Mouse (Mus musculus) cerebellum, postnatal 25 days (tissue): ENCODE results near the gene Gm11096.

Source experiments
- DNase-seq, 2 experiments: peaks; one replicate each; pipeline ENCODE4 v3.0.0; 2021; ENCODE audit warnings: mixed read lengths in 2 of 2

Gm11096 gene

DNA sequence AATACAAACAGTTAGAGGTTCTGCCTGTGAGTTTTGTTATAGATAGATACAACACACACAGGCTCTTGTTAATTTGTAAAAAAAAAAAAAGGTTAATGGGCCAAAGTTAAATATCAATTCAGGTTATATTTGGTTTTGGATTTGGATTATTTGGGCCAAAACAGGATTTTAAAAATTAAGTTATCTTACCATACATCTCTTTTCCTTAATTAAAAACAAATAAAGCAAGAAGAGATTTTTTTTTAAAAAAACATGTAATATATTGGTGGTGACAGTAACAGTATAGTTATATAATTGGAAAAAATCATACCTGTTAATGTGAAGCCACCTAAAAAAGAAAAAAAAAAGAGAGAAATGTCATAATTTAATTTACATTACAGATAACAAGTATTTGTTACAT lies at the start of gene Gm11096:
Gm11096 (plus strand) TSS at position 301 of the 400 bp plus-strand sequence.
- no peak for DNase-seq

- no peak for DNase-seq
Observed at GRCm38 (mm10) chr17:81393040-81393439, 48.5 kb upstream of the Gm11096 start.

DNA sequence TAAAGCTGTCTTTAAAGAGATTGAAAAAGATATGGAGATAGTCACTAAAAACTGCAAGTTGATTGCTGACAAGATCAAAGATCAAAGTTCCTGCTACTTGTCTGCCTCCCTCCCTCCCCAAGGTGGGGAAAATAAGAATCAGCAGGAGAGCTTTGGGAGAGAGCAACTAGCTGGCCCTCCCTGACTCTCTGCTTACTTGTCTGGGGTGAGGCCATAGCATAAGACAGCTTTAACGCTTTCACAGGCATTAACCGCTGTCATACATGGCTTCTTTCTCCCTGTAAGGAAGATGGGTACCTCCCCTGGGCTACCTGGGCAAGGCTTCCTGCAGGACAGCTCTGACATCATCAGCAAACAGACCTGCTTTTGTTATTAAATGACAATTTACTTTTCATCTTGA lies 47.4 kb upstream of the Gm11096 start:
- DNase-seq, result no peak

GRCm38 (mm10) chr17:81397434-81397833 lies 44.1 kb upstream of the Gm11096 start:
- DNase-seq, result no peak

GRCm38 (mm10) chr17:81400377-81400776 lies 41.2 kb upstream of the Gm11096 start:
- DNase-seq, result no peak

- DNase-seq, result peak; percentile 62 to 71
Observed at GRCm38 (mm10) chr17:81402636-81403035, 38.9 kb upstream of the Gm11096 start.

- DNase-seq, result peak; percentile 15 to 28
Observed at GRCm38 (mm10) chr17:81403121-81403520, 38.4 kb upstream of the Gm11096 start.

- no peak for DNase-seq
Observed at GRCm38 (mm10) chr17:81404225-81404624, 37.3 kb upstream of the Gm11096 start.

DNA sequence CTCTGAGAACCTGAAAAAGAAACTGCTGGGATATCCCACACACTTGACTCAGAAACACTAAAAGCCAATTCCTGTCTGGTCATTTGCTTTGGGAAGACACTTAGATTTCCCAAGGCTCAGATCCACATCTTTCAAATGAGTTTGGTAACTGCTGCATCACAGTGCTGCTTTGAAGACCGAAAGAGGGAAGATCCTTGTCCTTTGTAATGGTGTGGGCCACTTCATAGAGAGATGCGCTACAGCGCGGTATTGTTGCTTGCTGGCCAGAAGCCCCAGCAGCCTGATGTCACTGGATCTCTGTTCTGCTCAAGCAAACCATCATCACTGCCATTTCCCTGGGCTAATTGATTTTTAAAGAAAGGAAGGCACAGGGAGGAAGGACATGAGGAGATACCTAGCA lies 28.8 kb upstream of the Gm11096 start:
- no peak for DNase-seq

- peak in 1 of 2 experiments; percentile 39 for DNase-seq
Observed at GRCm38 (mm10) chr17:81416361-81417114, 25.0 kb upstream of the Gm11096 start.

DNA sequence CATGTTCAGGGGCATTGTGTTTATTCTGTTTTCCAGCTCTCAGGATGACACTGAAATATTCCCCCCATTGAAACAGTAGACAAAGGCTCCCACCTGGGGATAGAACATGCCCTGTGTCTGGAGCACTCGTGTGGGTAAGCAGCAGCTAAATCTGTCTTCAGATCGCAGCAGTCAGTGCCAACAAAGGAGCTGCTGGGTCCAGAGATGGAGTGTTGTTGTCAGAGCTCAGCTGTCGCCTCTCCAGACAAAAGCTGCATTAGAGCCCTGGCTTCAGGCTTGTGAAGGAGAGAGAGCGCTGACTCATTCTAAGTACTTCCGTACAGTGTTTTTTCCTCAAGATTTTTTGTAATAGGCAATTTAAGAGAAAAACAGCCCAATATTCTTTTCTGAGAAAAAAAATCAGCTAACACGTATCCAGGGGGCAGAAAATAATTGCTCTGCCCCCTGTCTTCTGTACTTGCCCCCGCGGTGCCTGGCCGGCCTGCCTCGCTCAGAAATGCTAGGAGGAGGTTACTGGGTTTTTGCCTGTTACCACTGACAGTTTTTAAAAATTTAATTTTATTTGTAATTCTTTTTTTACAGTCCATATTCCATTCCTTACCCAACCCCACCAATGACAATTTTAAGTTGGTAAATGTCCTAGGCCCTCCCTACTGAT lies 21.6 kb upstream of the Gm11096 start:
- DNase-seq, result peak; percentile 35 to 45

DNA sequence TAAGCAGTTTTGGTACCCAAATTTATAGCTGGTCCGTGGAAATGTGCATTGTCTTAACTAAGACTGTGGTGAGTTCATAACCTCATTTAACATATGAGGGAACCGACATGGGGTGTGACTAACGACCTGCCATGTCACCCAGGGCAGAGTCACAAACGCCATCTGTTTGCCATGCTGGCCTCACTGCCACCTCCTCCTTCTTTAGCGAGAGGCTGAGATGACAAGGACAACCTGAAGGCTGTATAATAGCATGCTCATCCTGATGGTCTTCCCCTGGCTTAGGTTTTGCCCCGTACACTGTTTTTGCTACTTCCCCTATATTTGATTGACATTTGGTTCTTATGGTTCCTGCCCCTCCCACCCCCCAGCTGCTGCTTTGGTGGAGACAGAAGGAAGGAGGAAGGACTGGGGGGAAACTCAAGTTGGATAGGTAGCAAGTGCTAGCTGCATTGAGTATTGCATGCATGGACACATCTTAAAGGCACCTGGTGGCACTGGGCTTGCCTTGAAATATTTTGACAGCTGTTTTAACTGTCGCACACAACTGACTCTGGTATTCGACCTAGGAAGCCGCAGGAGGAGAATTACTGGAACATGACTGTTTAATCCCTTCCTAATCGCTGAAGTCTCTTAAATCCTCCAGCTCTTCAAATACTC lies 17.2 kb upstream of the Gm11096 start:
- peak; percentile 56 to 65 for DNase-seq

- DNase-seq, result no peak
Observed at GRCm38 (mm10) chr17:81427245-81427644, 14.3 kb upstream of the Gm11096 start.

DNA sequence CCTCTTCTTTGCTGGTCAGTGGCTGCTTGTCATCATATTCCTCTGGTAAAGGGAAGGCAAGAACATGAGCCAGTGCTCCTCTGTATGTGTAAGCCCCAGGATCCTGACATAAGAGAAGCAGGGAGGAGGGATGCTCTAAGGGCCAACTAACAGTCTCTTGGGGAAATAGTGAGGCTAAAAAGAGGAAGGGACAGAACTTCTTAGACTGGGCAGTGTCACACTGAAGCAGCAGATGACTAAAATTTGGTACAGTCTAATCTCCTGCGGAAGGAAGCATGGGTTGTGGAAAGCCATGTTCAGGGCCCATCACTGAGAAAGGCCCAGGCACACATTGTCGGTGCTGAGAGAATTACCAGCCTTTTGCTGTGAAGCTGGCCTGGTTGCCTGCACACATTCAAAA lies 8.8 kb upstream of the Gm11096 start:
- no peak for DNase-seq

DNA sequence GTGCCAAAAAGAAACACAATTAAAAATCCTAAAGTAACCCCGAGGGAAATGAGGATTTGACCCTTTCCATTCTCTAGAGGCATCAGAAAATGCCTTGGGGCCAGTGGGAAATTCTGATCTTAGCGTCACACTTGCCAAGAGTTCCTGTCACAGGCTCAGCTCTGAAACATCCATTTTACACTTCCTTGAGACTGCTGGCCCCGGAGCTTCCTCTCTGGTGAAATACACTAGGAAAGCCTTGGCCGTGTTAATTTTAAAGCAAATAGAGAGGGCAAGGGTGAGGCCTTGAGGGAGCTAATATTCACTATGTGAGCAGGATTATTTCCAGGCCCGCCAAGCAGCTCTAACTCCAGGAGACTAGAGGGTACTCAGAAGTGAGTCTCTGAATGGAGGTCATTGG lies 8.4 kb upstream of the Gm11096 start:
- DNase-seq, result no peak

DNA sequence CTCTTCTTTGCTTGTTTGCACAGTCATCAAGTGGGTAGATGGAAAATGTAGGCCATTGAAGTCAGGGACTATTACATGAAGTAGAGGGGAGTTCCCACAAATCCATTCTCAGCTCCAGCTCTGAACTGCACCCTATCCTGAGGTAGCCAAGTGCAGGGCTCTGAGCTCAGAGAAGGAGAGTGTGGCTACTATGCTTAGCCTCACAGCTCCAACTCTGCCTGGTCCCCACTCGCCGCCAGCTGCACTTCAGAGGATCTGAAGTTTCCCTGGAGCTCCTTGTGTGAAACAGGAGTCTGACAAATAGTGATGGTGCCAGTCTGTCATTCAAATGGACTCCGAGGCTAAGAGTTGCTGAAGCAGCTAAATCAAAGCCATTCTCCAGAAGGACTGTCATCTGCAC lies 13.7 kb downstream of the Gm11096 start:
- DNase-seq, result no peak

DNA sequence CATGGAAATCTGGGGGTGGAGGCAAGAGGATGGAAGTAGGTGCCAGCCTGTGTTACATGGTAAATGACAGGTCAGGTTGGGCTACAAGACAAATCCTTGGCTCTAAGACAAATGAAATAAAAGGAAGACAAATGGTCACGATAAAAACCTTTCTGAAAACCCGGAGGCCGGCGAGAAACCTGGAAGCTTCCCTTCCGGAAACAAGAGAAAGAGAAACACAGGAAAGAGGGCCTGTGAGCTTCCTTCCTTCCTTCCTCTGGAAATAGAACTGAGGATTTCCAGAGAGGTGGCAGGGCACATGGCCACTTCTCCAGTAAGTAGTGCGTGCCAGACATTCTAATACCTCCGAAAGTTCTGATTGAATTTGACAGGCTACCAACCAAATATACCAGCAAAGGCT lies 14.4 kb downstream of the Gm11096 start:
- no peak for DNase-seq

DNA sequence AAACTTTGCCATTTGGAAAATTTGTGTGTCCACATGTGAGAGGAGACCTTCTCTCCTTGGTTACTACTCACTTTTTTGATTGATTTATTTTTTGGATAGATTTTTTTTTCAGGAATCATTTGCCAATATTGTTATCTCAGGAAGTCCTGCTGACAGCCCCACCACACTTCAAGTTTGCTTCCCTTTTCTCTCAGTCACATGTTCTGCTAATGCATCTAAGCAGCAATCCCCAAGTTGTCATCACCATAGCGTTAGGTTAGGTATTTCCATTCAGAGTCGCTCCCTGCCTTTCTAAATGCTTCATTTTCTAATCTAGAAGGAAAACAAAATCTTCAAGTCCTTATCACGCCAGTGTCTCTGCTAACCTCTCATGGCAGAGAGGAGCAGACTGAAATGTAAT lies 17.8 kb downstream of the Gm11096 start:
- DNase-seq, result no peak

DNA sequence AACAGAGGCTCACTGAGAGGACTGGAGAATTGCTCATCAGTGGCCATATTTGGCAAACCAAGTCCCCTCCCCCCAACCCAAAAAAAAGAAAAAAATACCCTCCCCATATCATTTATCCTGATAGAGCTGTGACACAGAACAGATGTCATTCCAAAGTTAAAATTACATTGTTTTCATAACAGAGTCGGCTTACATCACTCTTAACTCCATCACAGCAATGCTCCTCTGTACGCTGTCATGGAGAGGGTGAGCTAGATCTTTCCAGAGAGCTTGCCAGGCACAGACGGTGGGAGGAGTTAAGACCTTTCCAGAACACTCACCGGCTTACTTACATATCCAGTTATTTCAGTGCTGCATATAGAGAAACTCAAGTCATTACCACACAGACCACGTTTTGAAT lies 27.4 kb downstream of the Gm11096 start:
- peak in 1 of 2 experiments; percentile 22 for DNase-seq

- peak in 1 of 2 experiments; percentile 40 for DNase-seq
Observed at GRCm38 (mm10) chr17:81473363-81473762, 31.8 kb downstream of the Gm11096 start.

DNA sequence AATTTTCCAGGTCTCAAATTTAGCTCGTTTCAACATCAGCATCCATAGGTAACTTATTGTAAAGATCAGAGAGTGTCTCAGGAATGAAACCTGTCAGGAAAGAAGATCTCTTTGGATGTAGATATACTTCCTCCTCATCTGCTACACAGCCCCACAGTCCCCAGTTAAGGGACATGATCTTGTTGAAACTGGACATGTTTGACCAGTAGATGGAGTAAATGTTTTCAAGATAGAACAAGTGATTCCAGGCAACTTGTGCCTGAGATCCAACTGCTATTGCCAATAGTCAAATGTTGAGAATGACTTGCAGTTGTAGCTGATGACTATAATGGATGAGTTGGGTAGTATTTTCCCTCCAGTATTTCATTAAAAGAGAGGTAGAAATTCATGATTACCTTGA lies 35.9 kb downstream of the Gm11096 start:
- DNase-seq, result no peak

GRCm38 (mm10) chr17:81479807-81480206 lies 38.2 kb downstream of the Gm11096 start:
- no peak for DNase-seq

DNA sequence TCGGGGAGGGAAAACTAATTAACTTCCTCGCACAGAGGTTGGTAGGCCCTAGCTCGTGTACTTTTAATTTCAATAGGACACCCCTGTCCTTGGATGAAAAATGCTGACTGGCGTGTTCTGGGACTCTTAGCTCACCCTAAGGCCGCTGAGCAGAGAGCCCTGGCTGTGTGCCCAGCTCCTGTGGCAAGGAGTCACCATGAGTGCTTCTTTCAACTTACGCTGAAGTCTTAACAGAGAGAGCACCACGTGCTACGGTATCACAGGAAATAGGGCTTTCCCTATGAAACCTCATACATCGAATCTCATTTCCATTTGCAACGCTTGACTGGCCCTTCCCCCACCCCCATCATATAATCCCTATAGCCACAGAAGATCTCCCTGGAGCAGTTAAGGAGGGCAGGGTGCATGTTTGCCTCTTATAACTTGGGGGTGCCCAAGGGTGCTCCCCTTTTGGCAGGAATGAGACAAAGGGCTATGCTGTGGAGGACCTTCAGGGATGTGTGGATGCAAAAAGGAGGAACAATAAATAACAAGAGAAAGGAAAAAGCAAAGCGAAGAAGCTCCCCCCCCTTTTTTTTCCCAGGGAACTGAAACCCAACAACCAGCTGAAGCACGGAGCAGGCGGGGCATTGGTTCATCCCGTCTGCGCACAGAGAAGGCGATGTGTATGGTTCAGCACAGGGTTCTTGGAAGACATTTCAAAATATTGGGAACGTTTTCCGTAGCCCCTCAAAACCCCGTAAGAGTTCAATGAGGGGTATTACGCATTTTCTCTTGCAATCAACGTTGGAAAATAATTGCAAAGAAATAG lies 39.0 kb downstream of the Gm11096 start:
- peak; percentile 57 to 76 for DNase-seq
